Mouse (Mus musculus) midbrain, embryonic 14.5 days (tissue): ENCODE measurements around the gene Ppp4r1. TPM values are rescaled to one million over a fixed set of nuclear protein-coding genes. Genes with fewer than 3 reads are reported as not detected.

Experiments
- ATAC-seq: fragments of 200-750 bp; cut with Nextera tagmentation; 2 replicates; pipeline ENCODE4 v1.8.0; 2017; ENCODE audit warnings: moderate number of reproducible peaks, moderate library complexity; ENCODE audit not compliant: low FRiP score, low TSS enrichment
- DNase-seq: peaks from one replicate; pipeline ENCODE4 v3.0.0-alpha.2; 2015
- H3K27ac ChIP-seq: fragments of 300-500 bp; sonication (generic); replicated peaks from 2 replicates; pipeline ENCODE4 v1.5.1; 2014; ENCODE audit warnings: mild to moderate bottlenecking, low read depth, low read length, moderate library complexity
- H3K27me3 ChIP-seq: fragments of 300-500 bp; sonication (generic); 2 replicates; pipeline ENCODE4 v1.6.1; 2014; ENCODE audit warnings: low read length, control low read depth, mixed read lengths; ENCODE audit not compliant: control insufficient read depth, insufficient read depth
- H3K36me3 ChIP-seq: fragments of 300-500 bp; sonication (generic); 2 replicates; pipeline ENCODE4 v1.6.1; 2014; ENCODE audit warnings: low read length, control low read depth; ENCODE audit not compliant: control insufficient read depth, insufficient read depth
- H3K4me1 ChIP-seq: fragments of 300-500 bp; sonication (generic); 2 replicates; pipeline ENCODE4 v1.6.1; 2014; ENCODE audit warnings: mild to moderate bottlenecking, antibody characterized with exemption, low read length, control low read depth; ENCODE audit not compliant: control insufficient read depth, insufficient read depth
- H3K4me2 ChIP-seq: fragments of 300-500 bp; sonication (generic); 2 replicates; pipeline ENCODE4 v1.6.1; 2014; ENCODE audit warnings: mild to moderate bottlenecking, low read length, moderate library complexity
- H3K4me3 ChIP-seq: fragments of 300-500 bp; sonication (generic); replicated peaks from 2 replicates; pipeline ENCODE4 v1.5.1; 2014; ENCODE audit warnings: low read depth, low read length
- H3K9ac ChIP-seq: fragments of 300-500 bp; sonication (generic); replicated peaks from 2 replicates; pipeline ENCODE4 v1.6.1; 2014; ENCODE audit warnings: mild to moderate bottlenecking, low read length, moderate library complexity
- H3K9me3 ChIP-seq: fragments of 300-500 bp; sonication (generic); 2 replicates; pipeline ENCODE4 v1.6.1; 2016; ENCODE audit warnings: low read length, control low read depth, mixed read lengths; ENCODE audit not compliant: control insufficient read depth
- WGBS: fragments of 180-500 bp; shearing (Covaris S2); extraction: QIAGEN DNeasy Blood & Tissue Kit; methylation state at CpG from one replicate; pipeline ENCODE4 v1.1.7; 2014; 5-methylcytosine and 5-hydroxymethylcytosine counted together
- polyA plus RNA-seq: library from polyadenylated mRNA; unstranded; fragments of >200 nt; fragmentation: Nextera tagmentation; extraction: Ambion mirVana; gene quantifications from 2 replicates; pipeline ENCODE4 v1.2.1, GENCODE M21; 2014

Gene Ppp4r1
- polyA plus RNA-seq, 1 experiment from 2014 or later: 54.0 TPM

DNA sequence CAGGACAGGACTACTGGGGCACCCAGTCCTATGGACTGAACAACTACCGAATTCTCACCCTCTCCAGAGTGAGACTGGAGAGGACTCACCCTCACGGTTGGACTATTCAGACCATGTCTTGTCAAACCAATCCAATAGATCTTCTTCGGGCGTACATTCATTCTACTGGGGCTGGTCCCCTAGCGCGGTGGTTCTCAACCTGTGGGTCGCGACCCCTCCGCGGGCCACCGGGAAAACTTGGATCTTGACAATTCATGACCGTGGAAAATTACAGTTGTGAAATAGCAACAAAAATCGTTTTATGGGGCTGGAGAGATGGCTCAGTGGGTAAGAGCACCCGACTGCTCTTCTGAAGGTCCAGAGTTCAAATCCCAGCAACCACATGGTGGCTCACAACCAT is 19.2 kb upstream of the Ppp4r1 start:
- 96% methylated on average over 14 of the region's 14 CpGs for WGBS
- Histone ChIP-seq H3K4me1 (peaks cover 8% of the 10 kb centered on the region), H3K27ac (no peak overlapping the region), H3K4me2 (no peak overlapping the region), H3K9ac (no peak overlapping the region), H3K36me3 (no peaks in the 10 kb centered on the region), H3K9me3 (no peaks in the 10 kb centered on the region), H3K27me3 (no peaks in the 10 kb centered on the region), H3K4me3 (no peak overlapping the region)
- DNase-seq: no peak
- no peak for ATAC-seq

DNA sequence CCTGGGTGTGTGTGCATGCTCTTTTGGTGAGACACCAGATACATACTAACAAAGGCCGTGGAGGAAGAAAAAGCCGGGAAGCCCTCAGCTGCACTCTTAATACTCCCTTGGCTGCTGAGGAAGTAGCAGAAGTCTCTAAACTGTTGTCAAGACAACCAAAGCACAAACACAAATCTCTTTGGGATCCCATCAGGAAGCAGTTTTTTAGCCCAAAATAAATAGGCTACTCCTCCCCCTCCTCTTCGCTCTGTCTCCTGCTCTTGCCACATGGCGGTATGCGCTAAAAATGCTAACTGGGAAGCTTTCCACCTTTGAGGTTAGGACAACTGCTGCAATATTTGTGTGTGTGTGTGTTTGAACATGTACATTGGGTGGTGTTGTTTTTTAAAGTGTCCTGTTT is 13.9 kb upstream of the Ppp4r1 start:
- Histone ChIP-seq H3K4me2 (peak overlapping the region; percentile 24; the same call in 1 of the 2 replicates), H3K27me3 (no peaks in the 10 kb centered on the region), H3K9ac (no peak overlapping the region), H3K4me3 (no peak overlapping the region), H3K27ac (0 out of 2 replicates have a peak overlapping the region, but pooled peaks have one; percentile 32), H3K9me3 (no peaks in the 10 kb centered on the region), H3K4me1 (peaks cover 39% of the 10 kb centered on the region), H3K36me3 (no peaks in the 10 kb centered on the region)
- 38% methylated on average over 5 of the region's 5 CpGs for WGBS
- ATAC-seq (no peak), DNase-seq (peak; percentile 55)

DNA sequence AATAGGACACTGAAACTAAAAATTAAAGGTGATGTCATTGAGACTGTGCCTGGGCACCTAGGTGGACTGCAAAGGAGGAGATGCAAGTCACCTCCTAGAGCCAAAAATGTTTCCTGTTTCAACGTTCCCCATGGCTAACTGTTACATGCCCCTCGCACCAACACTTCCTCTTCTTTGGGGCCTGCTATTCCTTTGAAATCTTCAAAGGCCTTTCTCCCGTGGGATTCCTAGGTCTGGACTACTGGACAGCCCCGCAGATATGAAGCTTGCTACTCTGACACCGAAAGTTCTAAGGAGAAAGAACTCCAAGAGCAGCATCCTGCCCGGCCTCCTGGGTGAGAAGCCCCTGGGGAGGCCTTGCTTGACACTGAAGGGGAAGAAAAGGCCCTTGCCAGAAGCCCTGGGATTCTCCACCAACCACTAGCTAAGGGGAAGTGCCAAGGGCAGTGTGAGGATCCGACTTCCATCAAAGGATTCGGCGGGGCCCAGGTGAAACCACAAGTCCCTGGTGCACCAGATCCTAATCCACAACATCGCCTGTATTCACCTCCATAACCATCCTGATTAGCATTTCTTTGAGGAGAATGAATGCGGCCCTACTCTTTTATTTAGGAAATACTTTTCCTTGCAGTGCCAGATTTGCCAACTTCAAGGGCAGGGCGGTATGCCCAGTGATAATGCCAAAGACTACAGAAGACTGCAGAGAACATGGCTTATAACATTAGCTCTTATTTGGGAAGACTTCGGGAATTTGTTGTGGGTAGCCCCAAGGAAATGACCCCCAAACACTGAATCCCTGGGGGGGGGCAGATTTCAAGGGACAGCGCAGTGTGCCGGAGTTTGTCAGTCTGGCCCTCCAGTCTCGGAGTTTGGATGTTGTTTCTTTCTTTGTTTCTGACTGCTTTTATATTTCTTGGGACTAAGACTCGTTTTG is 11.1 kb upstream of the Ppp4r1 start:
- no peaks in the 10 kb centered on the region for H3K36me3 ChIP-seq
- WGBS: 20% methylated on average over 17 of the region's 17 CpGs
- H3K9ac ChIP-seq: peak overlapping the region; percentile 92
- no peak overlapping the region for H3K27ac ChIP-seq
- peaks cover 39% of the 10 kb centered on the region for H3K4me1 ChIP-seq
- peak overlapping the region; percentile 67 for H3K4me2 ChIP-seq
- H3K27me3 ChIP-seq: no peaks in the 10 kb centered on the region
- no peak for ATAC-seq
- peak overlapping the region; percentile 66 for H3K4me3 ChIP-seq
- H3K9me3 ChIP-seq: no peaks in the 10 kb centered on the region
- DNase-seq: no peak

DNA sequence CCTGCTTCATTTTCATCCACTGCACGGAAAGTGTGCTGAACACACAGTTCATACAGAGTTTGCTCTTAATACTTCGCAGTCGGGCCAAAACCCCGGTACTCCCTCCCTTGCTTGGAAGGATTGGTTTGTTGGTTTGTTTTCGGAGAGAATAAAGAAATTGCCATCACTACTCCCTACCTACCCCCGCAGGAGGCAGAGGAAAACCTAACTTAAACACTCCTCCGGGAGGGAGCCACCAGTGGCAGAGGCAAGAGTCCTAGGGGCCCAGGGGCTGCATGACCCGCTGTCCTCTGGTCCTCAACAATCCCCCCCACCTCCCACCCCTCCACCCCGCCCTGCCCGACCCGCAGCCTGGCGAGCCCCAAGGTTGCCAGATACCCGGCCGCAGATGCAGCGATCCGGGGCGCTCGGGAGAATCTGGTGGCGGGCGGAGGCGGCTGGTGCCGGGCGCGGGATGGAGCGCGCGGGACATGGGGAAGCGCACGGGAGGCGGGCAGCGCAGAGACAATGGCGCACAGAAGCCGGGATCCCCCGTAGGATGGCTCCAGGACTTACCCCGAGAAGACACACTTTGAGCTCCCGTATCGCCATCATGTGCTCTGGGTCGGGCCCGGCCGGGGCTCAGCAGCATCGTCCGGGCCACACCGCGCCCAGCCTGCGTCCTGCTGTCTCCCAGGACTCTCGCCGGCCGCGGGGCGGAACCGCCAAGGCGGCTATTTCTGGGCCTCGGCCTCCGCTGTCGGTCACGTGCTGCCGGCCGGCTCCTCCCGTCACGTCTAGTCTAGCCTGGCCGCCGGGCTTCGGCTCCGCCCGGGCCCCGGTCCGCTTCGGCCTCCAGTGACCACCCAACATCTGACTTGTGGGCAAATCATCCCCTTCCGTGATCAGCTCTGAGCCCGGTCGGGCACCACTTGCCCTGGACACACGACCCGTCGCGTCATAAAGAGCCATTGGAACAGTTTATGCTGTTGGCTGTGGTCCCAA is 10.1 kb upstream of the Ppp4r1 start, which contains the start of gene Rab31:
Gene Rab31, minus strand, starts transcription at position 802 of the 984 bp plus-strand sequence.
- DNase-seq (peak; percentile 83), ATAC-seq (peak; percentile 82)
- Histone ChIP-seq H3K4me1 (peaks cover 39% of the 10 kb centered on the region), H3K27ac (peak within 1 kb of the TSS; percentile 57; the same call in 1 of the 2 replicates), H3K27me3 (no peaks in the 10 kb centered on the region), H3K9ac (peak within 1 kb of the TSS; percentile 92), H3K4me2 (peak within 1 kb of the TSS; percentile 67), H3K36me3 (no peaks in the 10 kb centered on the region), H3K4me3 (peak within 1 kb of the TSS; percentile 66), H3K9me3 (no peaks in the 10 kb centered on the region)
- WGBS: under 1% methylated on average over 75 of the region's 75 CpGs

DNA sequence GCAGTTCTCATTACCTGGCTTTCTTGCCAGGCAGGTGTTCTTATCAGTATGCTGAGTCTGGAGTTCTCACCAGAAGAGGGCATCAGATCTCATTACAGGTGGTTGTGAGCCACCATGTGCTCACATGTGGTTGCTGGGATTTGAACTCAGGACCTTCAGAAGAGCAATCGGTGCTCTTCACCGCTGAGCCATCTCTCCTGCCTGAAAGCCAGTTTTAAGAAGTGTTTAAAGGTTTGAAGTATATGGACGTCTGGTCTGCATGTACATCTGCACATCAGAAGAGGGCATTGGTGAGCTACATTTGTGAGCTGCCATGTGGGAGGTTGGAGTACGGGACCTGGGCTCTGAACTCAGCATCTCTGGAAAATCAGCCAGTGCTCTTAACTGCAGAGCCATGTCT is 8.8 kb upstream of the Ppp4r1 start:
- DNase-seq (no peak), ATAC-seq (no peak)
- Histone ChIP-seq H3K36me3 (no peaks in the 10 kb centered on the region), H3K4me1 (peaks cover 27% of the 10 kb centered on the region), H3K9me3 (no peaks in the 10 kb centered on the region), H3K4me2 (no peak overlapping the region), H3K9ac (no peak overlapping the region), H3K27me3 (no peaks in the 10 kb centered on the region), H3K4me3 (no peak overlapping the region), H3K27ac (no peak overlapping the region)
- 67% methylated on average over 4 of the region's 4 CpGs for WGBS

DNA sequence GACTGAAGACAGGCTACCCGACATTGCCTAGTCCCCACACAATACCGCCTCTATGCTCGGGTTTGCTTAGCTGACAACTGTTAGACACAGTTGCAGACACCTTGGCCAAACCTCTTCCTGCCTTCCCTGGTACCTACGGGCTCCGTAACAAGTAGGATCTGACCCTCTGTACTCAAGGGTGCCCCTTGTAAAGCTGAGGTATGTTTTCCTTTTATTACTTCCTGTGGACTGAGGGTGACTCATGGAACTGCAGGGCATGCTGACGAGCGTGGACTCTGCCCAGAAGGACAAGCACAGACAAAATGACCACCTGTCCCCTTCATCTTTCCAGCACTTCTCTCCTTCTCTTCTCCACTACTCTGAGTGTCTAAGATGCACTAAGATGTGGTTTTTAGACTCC is 7.9 kb upstream of the Ppp4r1 start:
- WGBS: 88% methylated on average over 7 of the region's 7 CpGs
- DNase-seq: no peak
- no peaks in the 10 kb centered on the region for H3K27me3 ChIP-seq
- no peaks in the 10 kb centered on the region for H3K36me3 ChIP-seq
- no peak for ATAC-seq
- no peaks in the 10 kb centered on the region for H3K9me3 ChIP-seq
- H3K9ac ChIP-seq: no peak overlapping the region
- no peak overlapping the region for H3K4me2 ChIP-seq
- no peak overlapping the region for H3K4me3 ChIP-seq
- H3K4me1 ChIP-seq: peaks cover 24% of the 10 kb centered on the region
- no peak overlapping the region for H3K27ac ChIP-seq

DNA sequence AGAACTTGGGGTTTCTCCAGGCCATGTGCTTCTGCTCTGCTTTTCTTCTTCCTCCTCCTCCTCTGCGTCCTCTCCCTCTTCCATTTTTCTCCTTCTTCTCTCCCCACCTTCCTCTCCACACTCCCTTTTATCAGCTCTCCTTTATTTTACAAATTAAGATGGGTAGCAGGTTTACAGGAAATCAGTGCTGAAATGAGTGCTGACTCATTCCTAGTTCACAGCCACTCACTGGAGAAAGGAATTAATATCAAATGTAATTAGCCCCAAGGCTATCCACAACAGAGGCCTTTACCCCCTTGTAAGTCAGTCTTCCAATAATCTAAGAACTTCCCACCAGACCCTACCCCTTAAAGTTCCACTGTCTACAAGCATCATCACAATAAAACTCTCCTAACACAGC is 6.1 kb upstream of the Ppp4r1 start:
- Histone ChIP-seq H3K4me2 (no peak overlapping the region), H3K9ac (no peak overlapping the region), H3K4me1 (peaks cover 13% of the 10 kb centered on the region), H3K27ac (no peak overlapping the region), H3K9me3 (no peaks in the 10 kb centered on the region), H3K27me3 (no peaks in the 10 kb centered on the region), H3K4me3 (no peak overlapping the region), H3K36me3 (no peaks in the 10 kb centered on the region)
- 68% methylated on average over 1 of the region's 1 CpGs for WGBS
- no peak for DNase-seq
- no peak for ATAC-seq

DNA sequence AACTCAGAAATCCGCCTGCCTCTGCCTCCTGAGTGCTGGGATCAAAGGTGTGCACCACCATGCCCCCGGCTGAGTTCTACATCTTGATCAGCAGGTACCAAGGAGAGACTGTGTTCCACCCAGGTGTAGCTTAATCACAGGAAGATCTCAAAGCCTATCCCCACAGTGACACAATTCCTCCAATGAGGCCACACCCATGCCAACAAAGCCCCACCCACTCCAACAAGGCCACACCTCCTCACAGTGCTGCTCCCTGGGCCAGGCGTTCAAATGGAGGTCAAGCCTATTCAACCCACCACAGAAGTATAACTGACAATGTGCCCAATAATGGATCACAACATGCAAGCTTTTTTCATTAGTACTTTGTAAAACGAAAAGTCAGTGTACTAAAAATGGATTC is 4.9 kb upstream of the Ppp4r1 start:
- peaks cover 10% of the 10 kb centered on the region; the same call in 1 of the 2 replicates for H3K4me1 ChIP-seq
- H3K27me3 ChIP-seq: no peaks in the 10 kb centered on the region
- WGBS: 81% methylated on average over 4 of the region's 4 CpGs
- H3K4me3 ChIP-seq: no peak overlapping the region
- no peaks in the 10 kb centered on the region for H3K9me3 ChIP-seq
- no peaks in the 10 kb centered on the region for H3K36me3 ChIP-seq
- ATAC-seq: no peak
- no peak overlapping the region for H3K9ac ChIP-seq
- H3K4me2 ChIP-seq: no peak overlapping the region
- no peak for DNase-seq
- no peak overlapping the region for H3K27ac ChIP-seq
